Mouse (Mus musculus): ENCODE data around the gene Ltbp1.

DNA sequence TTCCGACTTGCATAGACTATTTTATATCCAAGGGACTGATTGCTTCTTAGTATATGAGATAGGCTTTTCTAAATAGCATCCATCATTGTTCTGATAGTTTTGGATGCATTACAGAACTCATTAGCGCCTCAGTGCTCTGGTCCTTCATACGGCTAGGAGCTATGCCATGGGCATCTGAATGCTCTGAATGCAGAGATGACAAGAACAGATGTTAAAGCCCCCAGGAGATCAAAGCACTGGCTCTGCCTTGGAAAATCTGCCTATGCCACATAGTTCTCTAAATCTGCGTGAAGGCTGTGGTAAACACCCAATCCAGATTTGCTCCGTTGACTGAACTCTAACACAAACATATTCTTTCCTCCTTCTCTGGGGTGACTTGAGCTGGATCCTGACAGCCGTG lies 30.2 kb upstream of the Ltbp1 start:
- TF ChIP-seq POLR2A (IDR thresholded peaks at IDR 0.05; ENCODE audit: control insufficient read depth in 1 of 2, insufficient read depth in 1 of 2, low read depth in 1 of 2, low read length in 2 of 2, poor library complexity in 1 of 2): no peak
- TF ChIP-seq NRF1 (IDR thresholded peaks at IDR 0.05; ENCODE audit: insufficient read depth, low read depth, low read length, poor library complexity, severe bottlenecking): no peak
- TF ChIP-seq POLR2AphosphoS2 (IDR thresholded peaks at IDR 0.05; ENCODE audit: low read length): no peak
- TF ChIP-seq CTCF (IDR thresholded peaks at IDR 0.05 in 2 of 3, conservative IDR thresholded peaks at IDR 0.05 in 1 of 3; ENCODE audit: control insufficient read depth in 1 of 3, insufficient read depth in 1 of 3, low read depth in 2 of 3, low read length in 3 of 3, poor library complexity in 1 of 3, severe bottlenecking in 1 of 3): no peak
- no peak for TF ChIP-seq MYC (IDR thresholded peaks at IDR 0.05; ENCODE audit: low read depth, low read length)
- no peak for TF ChIP-seq MEF2A (IDR thresholded peaks at IDR 0.05; ENCODE audit: extremely low read depth, insufficient replicate concordance, low read depth, low read length, poor library complexity, severe bottlenecking)
- TF ChIP-seq ZKSCAN1 (IDR thresholded peaks at IDR 0.05; ENCODE audit: low read depth, low read length): no peak
- no peak for TF ChIP-seq E2F4 (IDR thresholded peaks at IDR 0.05; ENCODE audit: borderline replicate concordance, low read depth, low read length)

All from MEL (cell line).